Mouse (Mus musculus) liver, embryonic 14.5 days (tissue): ENCODE data around the gene Trpm6.

ENCODE experiments used
- CTCF ChIP-seq: IDR thresholded peaks from 2 replicates; pipeline ENCODE4 v1.5.1; 2016; ENCODE audit warnings: antibody characterized with exemption, low read depth, control low read depth
- EP300 ChIP-seq: IDR thresholded peaks from 2 replicates; pipeline ENCODE4 v1.6.1; 2016; ENCODE audit warnings: antibody characterized with exemption, low read depth

DNA sequence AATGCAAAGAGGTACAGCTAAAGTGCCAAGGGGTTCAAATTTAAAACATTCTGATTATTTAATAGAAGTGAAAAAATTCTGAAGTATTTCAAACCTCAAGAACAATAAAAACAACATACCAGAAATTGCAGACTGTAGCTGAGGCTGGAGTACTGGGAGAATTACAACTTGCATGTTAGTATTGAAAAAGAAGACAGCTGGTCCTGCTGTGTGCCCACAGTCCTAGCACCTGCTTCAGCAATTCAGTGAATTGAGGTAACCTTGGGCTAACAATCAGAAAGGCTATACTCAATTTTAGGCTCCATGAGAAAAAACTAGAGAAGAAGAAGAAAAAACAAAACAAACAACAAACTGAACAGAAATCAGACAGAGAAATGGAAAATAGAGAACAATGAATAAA is 41.7 kb upstream of the Trpm6 start:
- TF ChIP-seq CTCF (no peak), EP300 (no peak)
